Mouse (Mus musculus) cerebellum, adult 2 months (tissue): ENCODE measurements around the gene Dph5.

Experiments used
- CTCF ChIP-seq: fragments of 200-500 bp; IDR thresholded peaks from 2 replicates; pipeline ENCODE4 v1.5.1; 2011; ENCODE audit warnings: low read depth, mild to moderate bottlenecking, control low read depth, low read length, moderate library complexity, borderline replicate concordance; ENCODE audit not compliant: insufficient read depth
- POLR2A ChIP-seq: fragments of 200-500 bp; IDR thresholded peaks from 2 replicates; pipeline ENCODE4 v1.6.1; 2011; ENCODE audit warnings: low read length, control low read depth, borderline replicate concordance; ENCODE audit not compliant: insufficient read depth

GRCm38 (mm10) chr3:115905567-115905966, 17.9 kb downstream of the Dph5 start:
- TF ChIP-seq CTCF (no peak), POLR2A (no peak)
